Mouse (Mus musculus): ENCODE results near the gene Galnt17. TPM values are rescaled to one million over a fixed set of nuclear protein-coding genes. Genes with fewer than 3 reads are reported as not detected.

The Galnt17 gene
- polyA plus RNA-seq, 1 experiment from 2014 or later, result 3.2 TPM

GRCm38 (mm10) chr5:131236906-131237305 lies 71.4 kb downstream of the Galnt17 start:
- Histone ChIP-seq H3K4me3 (no peak overlapping the region), H3K4me1 (peaks cover 9% of the 10 kb centered on the region), H3K4me2 (replicated peaks) (no peak overlapping the region), H3K9ac (no peak overlapping the region), H3K36me3 (no peaks in the 10 kb centered on the region), H3K27me3 (no peaks in the 10 kb centered on the region), H3K9me3 (no peaks in the 10 kb centered on the region), H3K27ac (no peak overlapping the region)
- no peak for ATAC-seq (ENCODE audit: low FRiP score, low read depth)
- WGBS, result 38% methylated on average over 8 of the region's 8 CpGs

GRCm38 (mm10) chr5:131233828-131234227 lies 74.5 kb downstream of the Galnt17 start:
- Histone ChIP-seq H3K9me3 (no peaks in the 10 kb centered on the region), H3K27me3 (no peaks in the 10 kb centered on the region), H3K36me3 (no peaks in the 10 kb centered on the region), H3K4me2 (replicated peaks) (no peak overlapping the region), H3K27ac (no peak overlapping the region), H3K4me1 (peaks cover 9% of the 10 kb centered on the region), H3K9ac (no peak overlapping the region), H3K4me3 (no peak overlapping the region)
- 92% methylated on average over 8 of the region's 8 CpGs for WGBS
- ATAC-seq (ENCODE audit: low FRiP score, low read depth), result no peak

DNA sequence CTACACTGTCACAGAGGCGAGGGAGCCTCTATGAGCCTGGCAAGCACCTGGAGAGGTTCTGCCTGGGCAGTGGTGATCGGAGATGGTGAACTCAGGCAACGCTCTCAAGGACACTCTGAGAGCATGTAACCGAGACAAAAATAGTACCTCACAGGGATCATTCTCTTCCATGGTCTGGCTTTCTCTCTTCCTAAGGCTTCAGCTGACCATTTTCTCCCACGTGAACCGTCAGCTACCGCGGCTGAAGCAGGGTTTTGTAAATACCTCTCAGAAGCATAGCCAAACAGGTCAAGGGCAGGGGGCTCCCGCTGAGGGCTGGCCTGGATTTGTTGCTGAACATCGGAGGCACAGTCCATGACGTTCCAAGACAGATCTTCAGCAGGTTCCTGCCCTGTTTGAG lies 77.2 kb downstream of the Galnt17 start:
- Histone ChIP-seq H3K36me3 (no peaks in the 10 kb centered on the region), H3K27me3 (no peaks in the 10 kb centered on the region), H3K4me2 (replicated peaks) (no peak overlapping the region), H3K4me1 (no peaks in the 10 kb centered on the region; the same call in 1 of the 2 replicates), H3K27ac (no peak overlapping the region), H3K9ac (no peak overlapping the region; the same call in 1 of the 2 replicates), H3K9me3 (no peaks in the 10 kb centered on the region), H3K4me3 (no peak overlapping the region)
- WGBS, result 79% methylated on average over 11 of the region's 11 CpGs
- no peak for ATAC-seq (ENCODE audit: low FRiP score, low read depth)

DNA sequence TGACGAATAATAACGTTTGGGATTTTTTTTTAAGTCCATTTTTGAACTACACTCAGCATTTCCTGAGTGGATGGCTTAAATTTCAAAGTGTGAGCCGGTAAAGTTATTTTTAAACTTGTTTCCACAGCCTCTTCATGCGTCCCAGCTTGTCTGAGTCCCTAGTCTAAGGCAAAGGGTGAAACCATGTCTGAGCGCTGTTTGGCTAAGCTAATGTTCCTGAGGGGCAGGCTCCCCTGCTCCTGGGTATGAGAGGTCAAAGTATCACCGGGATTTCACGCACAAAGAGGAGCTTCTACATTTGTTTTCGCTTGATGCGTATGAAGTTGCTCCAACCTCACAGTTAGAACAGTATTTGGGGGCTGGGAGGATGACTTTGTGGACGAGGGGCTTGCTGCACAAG lies 78.6 kb downstream of the Galnt17 start:
- no peaks in the 10 kb centered on the region for H3K36me3 ChIP-seq
- H3K27ac ChIP-seq, result no peak overlapping the region
- WGBS, result 73% methylated on average over 10 of the region's 10 CpGs
- no peaks in the 10 kb centered on the region for H3K27me3 ChIP-seq
- no peak for ATAC-seq (ENCODE audit: low FRiP score, low read depth)
- H3K9ac ChIP-seq, result no peak overlapping the region
- no peak overlapping the region for H3K4me2 ChIP-seq (replicated peaks)
- no peak overlapping the region for H3K4me3 ChIP-seq
- no peaks in the 10 kb centered on the region; the same call in 1 of the 2 replicates for H3K4me1 ChIP-seq
- no peaks in the 10 kb centered on the region for H3K9me3 ChIP-seq

DNA sequence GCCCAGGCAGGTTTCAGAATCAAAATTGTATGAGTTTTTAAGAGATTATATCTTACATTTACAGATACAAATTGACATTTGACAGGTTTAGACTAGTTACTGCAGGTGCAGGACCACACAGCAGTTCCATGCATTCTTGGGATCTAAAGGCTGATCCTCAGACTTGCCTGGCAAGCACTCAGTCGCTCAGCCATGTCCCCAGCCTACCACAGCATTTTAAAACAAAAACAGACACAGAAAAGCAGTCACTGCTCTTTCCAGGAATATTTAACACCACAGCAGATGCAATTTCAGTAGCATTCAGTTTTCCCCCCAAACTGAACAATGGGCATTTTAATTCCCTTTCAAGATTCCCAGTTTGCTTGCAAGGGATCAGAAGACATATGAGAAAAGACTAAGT lies 84.9 kb downstream of the Galnt17 start:
- no peak overlapping the region for H3K27ac ChIP-seq
- H3K36me3 ChIP-seq, result no peaks in the 10 kb centered on the region
- H3K4me3 ChIP-seq, result no peak overlapping the region
- 52% methylated on average over 1 of the region's 1 CpGs for WGBS
- H3K4me2 ChIP-seq (replicated peaks), result no peak overlapping the region
- H3K9me3 ChIP-seq, result no peaks in the 10 kb centered on the region
- H3K27me3 ChIP-seq, result no peaks in the 10 kb centered on the region
- no peak for ATAC-seq (ENCODE audit: low FRiP score, low read depth)
- 0 out of 2 replicates have a peak, but pooled peaks cover 8% of the 10 kb centered on the region for H3K4me1 ChIP-seq
- H3K9ac ChIP-seq, result no peak overlapping the region

DNA sequence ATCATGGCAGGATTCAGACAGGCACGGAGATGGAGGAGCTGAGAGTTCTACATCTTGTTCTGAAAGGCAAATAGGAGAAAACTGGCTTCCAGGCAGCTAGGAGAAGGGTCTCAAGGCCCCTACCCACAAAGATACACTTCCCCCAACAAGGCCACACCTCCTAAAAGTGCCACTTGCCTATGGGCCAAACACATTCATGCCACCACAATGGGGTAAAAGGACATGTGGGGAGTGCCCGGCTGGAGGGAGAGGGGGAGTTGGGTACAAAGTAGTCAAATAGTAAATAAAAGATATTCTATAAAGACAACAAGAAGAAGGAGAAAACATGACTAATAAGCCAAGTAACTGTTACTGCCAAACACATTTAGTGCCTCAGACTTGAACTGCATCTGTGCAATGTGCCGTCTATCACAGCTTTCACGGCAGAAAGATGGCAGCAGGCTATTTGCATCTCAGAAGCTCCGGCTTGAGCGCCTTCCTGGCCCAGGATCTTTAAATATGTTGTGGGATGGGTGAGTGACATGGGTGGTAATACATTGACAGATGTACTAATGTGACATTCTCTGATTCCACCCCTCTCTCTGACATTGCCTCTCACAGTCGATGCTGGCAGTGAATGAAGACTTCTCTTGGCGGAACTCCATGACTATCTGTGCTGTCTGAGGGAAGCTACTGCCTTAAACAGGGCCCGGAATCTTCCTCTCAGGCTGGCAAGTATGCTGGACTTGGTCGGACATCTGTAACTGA lies 85.6 kb downstream of the Galnt17 start:
- H3K4me1 ChIP-seq, result 0 out of 2 replicates have a peak, but pooled peaks cover 8% of the 10 kb centered on the region
- H3K4me2 ChIP-seq (replicated peaks), result no peak overlapping the region
- 90% methylated on average over 10 of the region's 10 CpGs for WGBS

DNA sequence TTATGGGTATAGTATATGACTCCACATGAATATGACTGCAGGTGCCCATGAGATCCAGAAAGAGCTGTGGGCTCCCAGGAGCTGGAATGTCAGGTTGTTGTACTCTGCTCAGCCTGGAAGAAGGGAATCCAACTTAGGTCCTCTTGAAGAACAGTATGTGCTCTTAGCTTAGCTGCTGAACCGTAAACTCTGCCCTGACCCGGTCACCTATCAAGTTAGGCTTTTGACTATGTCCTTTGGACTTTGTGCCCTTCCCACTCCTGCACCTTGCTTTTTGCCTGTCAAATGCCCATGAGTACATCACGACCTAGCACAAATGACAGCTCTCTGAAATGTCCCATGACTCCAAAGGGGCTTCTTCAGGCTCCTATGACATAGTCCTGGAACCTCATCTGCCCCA lies 90.1 kb downstream of the Galnt17 start:
- no peak overlapping the region for H3K4me2 ChIP-seq (replicated peaks)
- H3K27me3 ChIP-seq, result no peaks in the 10 kb centered on the region
- H3K9ac ChIP-seq, result no peak overlapping the region
- no peak overlapping the region for H3K4me3 ChIP-seq
- no peaks in the 10 kb centered on the region; the same call in 1 of the 2 replicates for H3K9me3 ChIP-seq
- no peak for ATAC-seq (ENCODE audit: low FRiP score, low read depth)
- 90% methylated on average over 3 of the region's 3 CpGs for WGBS
- H3K27ac ChIP-seq, result no peak overlapping the region
- H3K36me3 ChIP-seq, result no peaks in the 10 kb centered on the region
- H3K4me1 ChIP-seq, result 0 out of 2 replicates have a peak, but pooled peaks cover 2% of the 10 kb centered on the region

More for the DNA sequence above, 85.6 kb downstream of the Galnt17 start:
- H3K4me3 ChIP-seq, result no peak overlapping the region
- H3K9ac ChIP-seq, result no peak overlapping the region
- no peaks in the 10 kb centered on the region; the same call in 1 of the 2 replicates for H3K9me3 ChIP-seq
- no peaks in the 10 kb centered on the region for H3K36me3 ChIP-seq
- no peak for ATAC-seq (ENCODE audit: low FRiP score, low read depth)
- no peak overlapping the region for H3K27ac ChIP-seq
- no peaks in the 10 kb centered on the region for H3K27me3 ChIP-seq

DNA sequence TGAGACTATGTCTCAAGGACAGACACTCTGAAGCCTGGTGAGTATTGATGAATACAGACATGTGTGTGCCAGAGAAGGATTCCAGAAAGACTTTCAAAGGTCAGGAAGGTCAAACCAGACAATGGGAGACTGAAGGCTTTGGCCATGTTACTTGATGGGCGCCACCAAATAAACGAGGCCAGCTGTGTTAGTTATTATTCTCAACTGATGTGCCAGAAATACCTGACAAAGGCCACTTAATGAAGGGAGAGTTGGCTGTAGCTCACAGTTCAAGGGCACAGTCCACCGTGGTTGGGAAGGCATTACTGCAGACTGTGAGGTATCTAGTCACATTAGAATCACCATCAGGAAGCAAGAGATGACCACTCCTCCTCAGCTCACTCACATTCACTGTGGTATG lies 96.7 kb downstream of the Galnt17 start:
- no peak overlapping the region for H3K27ac ChIP-seq
- no peak for ATAC-seq (ENCODE audit: low FRiP score, low read depth)
- no peak overlapping the region for H3K9ac ChIP-seq
- no peaks in the 10 kb centered on the region for H3K4me1 ChIP-seq
- H3K4me3 ChIP-seq, result no peak overlapping the region
- H3K9me3 ChIP-seq, result no peaks in the 10 kb centered on the region
- H3K27me3 ChIP-seq, result no peaks in the 10 kb centered on the region
- WGBS, result 72% methylated on average over 3 of the region's 3 CpGs
- no peaks in the 10 kb centered on the region for H3K36me3 ChIP-seq
- no peak overlapping the region for H3K4me2 ChIP-seq (replicated peaks)

DNA sequence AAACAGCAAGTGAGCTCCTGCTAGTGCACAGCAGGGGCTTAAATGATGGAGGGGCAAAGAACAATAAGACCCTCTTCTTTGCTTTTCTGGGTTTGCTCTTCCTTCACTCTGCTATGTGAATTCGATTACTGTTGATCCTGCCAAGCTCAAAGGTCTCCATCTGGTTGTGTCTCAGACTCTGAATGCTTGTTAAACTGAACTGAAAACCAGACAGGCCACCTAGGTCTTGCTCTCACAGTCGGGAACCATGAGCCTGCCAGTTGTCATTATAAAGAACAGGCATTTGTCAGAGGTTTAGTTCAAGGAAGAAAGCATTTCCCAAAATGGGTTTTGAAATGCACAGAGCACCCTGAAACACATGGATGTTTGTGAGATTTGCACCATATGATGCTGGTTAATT lies 107.2 kb downstream of the Galnt17 start:
- no peak for ATAC-seq (ENCODE audit: low FRiP score, low read depth)
- no peaks in the 10 kb centered on the region for H3K27me3 ChIP-seq
- H3K4me1 ChIP-seq, result no peaks in the 10 kb centered on the region
- WGBS, result 40% methylated on average over 2 of the region's 2 CpGs
- H3K4me3 ChIP-seq, result no peak overlapping the region
- H3K27ac ChIP-seq, result no peak overlapping the region
- no peak overlapping the region for H3K4me2 ChIP-seq (replicated peaks)
- no peak overlapping the region for H3K9ac ChIP-seq
- no peaks in the 10 kb centered on the region for H3K9me3 ChIP-seq
- no peaks in the 10 kb centered on the region for H3K36me3 ChIP-seq

GRCm38 (mm10) chr5:131192311-131192710 lies 116.0 kb downstream of the Galnt17 start:
- no peak overlapping the region for H3K4me3 ChIP-seq
- H3K4me1 ChIP-seq, result no peaks in the 10 kb centered on the region
- H3K9ac ChIP-seq, result no peak overlapping the region
- H3K4me2 ChIP-seq (replicated peaks), result no peak overlapping the region
- 69% methylated on average over 3 of the region's 3 CpGs for WGBS
- H3K27me3 ChIP-seq, result no peaks in the 10 kb centered on the region
- no peak for ATAC-seq (ENCODE audit: low FRiP score, low read depth)
- H3K27ac ChIP-seq, result no peak overlapping the region
- no peaks in the 10 kb centered on the region for H3K36me3 ChIP-seq
- no peaks in the 10 kb centered on the region for H3K9me3 ChIP-seq

DNA sequence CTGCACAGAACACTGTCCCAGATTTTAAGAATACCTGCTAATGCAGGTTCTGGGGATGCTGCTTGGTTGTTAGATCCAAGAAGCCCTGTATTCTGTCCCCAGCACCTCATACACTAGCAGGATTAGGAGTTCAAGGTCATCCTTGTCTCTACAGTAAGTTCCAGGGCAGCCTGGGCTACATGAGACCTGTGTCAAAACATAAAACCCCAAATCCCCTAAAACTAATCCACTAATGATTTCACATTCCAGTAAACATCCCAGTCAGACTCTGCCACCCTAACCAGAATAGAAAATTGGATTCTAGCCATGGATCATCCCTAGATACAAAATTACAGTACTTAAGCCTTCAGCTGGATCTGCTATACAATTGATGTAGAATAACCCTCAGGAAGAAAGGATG lies 123.7 kb downstream of the Galnt17 start:
- Histone ChIP-seq H3K9me3 (no peaks in the 10 kb centered on the region), H3K27me3 (no peaks in the 10 kb centered on the region), H3K36me3 (no peaks in the 10 kb centered on the region), H3K4me3 (no peak overlapping the region), H3K4me1 (no peaks in the 10 kb centered on the region), H3K9ac (no peak overlapping the region), H3K4me2 (replicated peaks) (no peak overlapping the region), H3K27ac (no peak overlapping the region)
- ATAC-seq (ENCODE audit: low FRiP score, low read depth), result no peak

GRCm38 (mm10) chr5:131181231-131181630 lies 127.1 kb downstream of the Galnt17 start:
- H3K4me2 ChIP-seq (replicated peaks), result no peak overlapping the region
- no peak for ATAC-seq (ENCODE audit: low FRiP score, low read depth)
- no peak overlapping the region for H3K4me3 ChIP-seq
- 90% methylated on average over 1 of the region's 1 CpGs for WGBS
- H3K27ac ChIP-seq, result no peak overlapping the region
- H3K4me1 ChIP-seq, result no peaks in the 10 kb centered on the region
- no peaks in the 10 kb centered on the region for H3K36me3 ChIP-seq
- H3K9ac ChIP-seq, result no peak overlapping the region
- no peaks in the 10 kb centered on the region for H3K9me3 ChIP-seq
- no peaks in the 10 kb centered on the region for H3K27me3 ChIP-seq

DNA sequence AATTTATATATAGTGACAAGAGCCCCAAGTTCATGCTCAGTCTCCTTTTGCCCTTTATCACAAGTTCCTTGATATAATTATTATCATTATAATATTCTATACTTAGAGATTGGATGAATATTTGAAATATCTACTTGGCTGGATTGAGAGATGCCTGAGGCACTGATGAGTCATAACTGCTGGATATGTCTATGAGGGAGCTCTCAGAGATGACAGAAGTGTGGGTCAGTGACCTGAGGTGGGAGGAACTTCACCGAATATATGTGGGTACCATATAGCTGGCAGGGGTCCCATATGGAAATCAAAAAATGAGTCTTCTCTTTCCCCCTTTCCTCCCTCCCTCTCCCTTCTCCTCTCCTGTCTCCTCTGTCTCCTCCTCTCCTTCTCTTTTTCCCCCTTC lies 127.5 kb downstream of the Galnt17 start:
- Histone ChIP-seq H3K4me3 (no peak overlapping the region), H3K4me2 (replicated peaks) (no peak overlapping the region), H3K36me3 (no peaks in the 10 kb centered on the region), H3K9ac (no peak overlapping the region), H3K4me1 (no peaks in the 10 kb centered on the region), H3K27me3 (no peaks in the 10 kb centered on the region), H3K9me3 (no peaks in the 10 kb centered on the region), H3K27ac (no peak overlapping the region)
- WGBS, result 78% methylated on average over 1 of the region's 1 CpGs
- ATAC-seq (ENCODE audit: low FRiP score, low read depth), result no peak
